Mouse (Mus musculus): Measurements from ENCODE around the gene P2ry6. TPM values are rescaled to one million over a fixed set of nuclear protein-coding genes. Genes with fewer than 3 reads are reported as not detected.

P2ry6 gene
- polyA plus RNA-seq, 1 experiment from 2014 or later = 3.9 TPM

DNA sequence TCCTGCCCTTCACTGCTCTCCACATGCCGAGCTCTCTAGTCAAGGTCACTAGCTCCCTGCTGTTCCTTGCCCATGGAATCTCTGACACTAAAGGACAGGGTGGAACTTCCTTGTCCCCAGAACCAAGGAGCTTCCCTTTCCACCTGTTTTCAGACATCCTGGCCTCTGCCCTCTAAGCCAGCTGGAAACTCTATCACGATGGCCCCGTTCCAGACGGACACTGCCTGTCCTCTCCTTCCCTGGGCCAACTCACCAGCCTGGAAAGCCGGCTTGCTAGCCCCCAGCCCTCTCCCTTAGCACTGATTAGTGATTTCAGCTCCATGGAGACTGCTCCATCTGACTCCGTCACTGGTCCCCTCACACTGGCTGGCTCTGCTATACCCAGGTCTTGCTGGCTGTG is 27.8 kb upstream of the P2ry6 start:
- ATAC-seq (ENCODE audit: low read depth) = no peak
- no peaks in the 10 kb centered on the region for H3K36me3 ChIP-seq
- H3K27me3 ChIP-seq = peaks cover 3% of the 10 kb centered on the region; the same call in 1 of the 2 replicates
- WGBS = 79% methylated on average over 6 of the region's 6 CpGs
- H3K4me2 ChIP-seq = no peak overlapping the region
- no peaks in the 10 kb centered on the region for H3K4me1 ChIP-seq (replicated peaks)
- no peaks in the 10 kb centered on the region for H3K9me3 ChIP-seq
- H3K9ac ChIP-seq = no peak overlapping the region
- no peak overlapping the region for H3K27ac ChIP-seq (replicated peaks)
- no peak overlapping the region for H3K4me3 ChIP-seq

DNA sequence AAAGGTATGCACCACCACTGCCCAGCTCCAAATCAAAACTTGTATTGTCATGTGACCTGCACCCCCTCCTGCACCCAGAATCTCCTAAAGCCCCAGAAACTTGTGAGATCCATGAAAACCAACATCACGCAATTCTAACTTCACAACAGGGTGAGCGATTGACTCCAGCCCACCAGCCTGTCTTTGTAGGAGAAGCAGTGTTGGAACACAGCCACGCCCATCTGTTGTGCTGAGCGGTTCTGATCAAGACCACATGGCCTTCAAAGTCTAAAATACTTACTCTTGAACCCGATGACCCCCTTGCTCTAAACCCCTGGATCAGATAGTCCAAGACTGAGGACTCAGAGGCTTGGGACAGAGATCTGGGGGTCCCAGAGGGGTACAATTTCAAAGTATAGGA is 25.2 kb upstream of the P2ry6 start:
- Histone ChIP-seq H3K27ac (replicated peaks) (no peak overlapping the region), H3K4me3 (no peak overlapping the region), H3K4me1 (replicated peaks) (no peaks in the 10 kb centered on the region), H3K27me3 (no peaks in the 10 kb centered on the region), H3K36me3 (no peaks in the 10 kb centered on the region), H3K9ac (no peak overlapping the region), H3K9me3 (no peaks in the 10 kb centered on the region), H3K4me2 (no peak overlapping the region)
- no peak for ATAC-seq (ENCODE audit: low read depth)
- 91% methylated on average over 5 of the region's 5 CpGs for WGBS

DNA sequence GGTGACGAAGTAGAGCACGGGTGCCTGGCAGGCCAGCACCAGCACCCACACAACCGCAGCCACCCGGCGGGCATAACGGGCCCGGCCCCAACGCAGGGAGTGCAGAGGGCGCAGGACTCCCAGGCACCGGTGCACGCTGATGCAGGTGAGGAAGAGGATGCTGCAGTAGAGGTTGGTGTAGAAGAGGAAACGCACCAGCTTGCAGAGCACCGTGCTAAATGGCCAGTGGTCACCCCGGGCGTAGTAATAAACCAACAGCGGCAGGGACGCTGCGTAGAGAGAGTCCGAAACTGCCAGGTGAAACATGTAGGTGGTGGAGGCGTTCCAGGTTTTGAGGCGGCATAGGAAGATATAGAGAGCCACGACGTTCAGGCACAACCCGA is 24.1 kb upstream of the P2ry6 start:
- Histone ChIP-seq H3K36me3 (no peaks in the 10 kb centered on the region), H3K4me3 (no peak overlapping the region), H3K9ac (no peak overlapping the region), H3K27me3 (no peaks in the 10 kb centered on the region), H3K27ac (replicated peaks) (no peak overlapping the region), H3K9me3 (no peaks in the 10 kb centered on the region), H3K4me2 (no peak overlapping the region), H3K4me1 (replicated peaks) (no peaks in the 10 kb centered on the region)
- ATAC-seq (ENCODE audit: low read depth) = no peak
- WGBS = 89% methylated on average over 24 of the region's 24 CpGs

DNA sequence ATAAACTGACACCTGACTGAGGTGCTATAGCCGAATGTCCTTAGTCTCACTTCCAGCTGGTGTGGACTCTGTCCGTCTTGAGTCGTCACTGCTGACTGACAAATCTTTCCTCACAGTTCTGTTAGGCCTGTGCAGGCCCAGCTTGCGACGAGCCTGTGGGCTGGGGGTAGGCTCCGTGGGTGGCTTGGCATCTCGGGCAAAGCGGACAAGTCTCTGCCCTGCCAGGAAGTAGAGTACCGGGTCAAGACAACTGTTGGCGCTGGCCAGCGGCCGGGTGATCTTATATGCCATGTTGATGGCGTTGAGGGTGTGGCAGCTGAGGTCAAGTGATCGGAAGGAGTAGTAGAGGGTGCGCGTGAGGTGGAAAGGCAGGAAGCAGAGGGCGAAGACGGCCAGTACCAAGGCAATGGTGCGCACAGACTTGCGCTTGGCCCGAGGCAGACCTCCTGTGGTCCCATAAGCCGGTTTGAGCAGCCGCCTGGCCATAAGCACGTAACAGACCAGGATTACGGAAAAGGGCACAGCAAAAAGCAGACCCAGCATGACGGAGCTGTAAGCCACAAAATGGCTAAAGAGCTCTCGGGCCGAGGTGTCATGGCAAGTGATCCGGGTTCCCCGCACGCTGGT is 23.6 kb upstream of the P2ry6 start:
- no peak for ATAC-seq (ENCODE audit: low read depth)
- no peak overlapping the region for H3K27ac ChIP-seq (replicated peaks)

DNA sequence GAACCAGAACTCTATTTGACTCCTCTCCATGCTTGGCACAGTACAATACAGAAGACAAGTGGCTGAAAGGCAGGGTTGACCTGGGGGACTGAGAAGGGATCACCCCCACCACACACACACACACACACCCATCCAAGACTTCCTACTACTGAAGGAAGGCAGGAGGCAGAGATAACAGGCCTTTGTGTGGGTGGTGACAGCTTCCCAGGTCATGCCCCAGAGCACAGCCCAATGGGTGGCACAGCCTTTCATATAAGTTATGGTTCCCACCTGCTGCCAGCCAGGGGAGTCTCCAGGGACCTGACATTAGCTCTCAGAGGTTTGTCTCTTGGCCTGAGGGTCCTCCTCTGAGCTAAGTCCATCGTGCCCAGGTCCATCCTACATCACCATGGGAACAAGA is 22.8 kb upstream of the P2ry6 start:
- no peaks in the 10 kb centered on the region for H3K27me3 ChIP-seq
- WGBS = 75% methylated on average over 1 of the region's 1 CpGs

More for the DNA sequence above, 23.6 kb upstream of the P2ry6 start:
- H3K9ac ChIP-seq = no peak overlapping the region
- 89% methylated on average over 31 of the region's 31 CpGs for WGBS
- no peak overlapping the region for H3K4me3 ChIP-seq
- H3K4me1 ChIP-seq (replicated peaks) = no peaks in the 10 kb centered on the region
- H3K9me3 ChIP-seq = no peaks in the 10 kb centered on the region
- no peaks in the 10 kb centered on the region for H3K36me3 ChIP-seq
- no peak overlapping the region for H3K4me2 ChIP-seq
- H3K27me3 ChIP-seq = no peaks in the 10 kb centered on the region

DNA sequence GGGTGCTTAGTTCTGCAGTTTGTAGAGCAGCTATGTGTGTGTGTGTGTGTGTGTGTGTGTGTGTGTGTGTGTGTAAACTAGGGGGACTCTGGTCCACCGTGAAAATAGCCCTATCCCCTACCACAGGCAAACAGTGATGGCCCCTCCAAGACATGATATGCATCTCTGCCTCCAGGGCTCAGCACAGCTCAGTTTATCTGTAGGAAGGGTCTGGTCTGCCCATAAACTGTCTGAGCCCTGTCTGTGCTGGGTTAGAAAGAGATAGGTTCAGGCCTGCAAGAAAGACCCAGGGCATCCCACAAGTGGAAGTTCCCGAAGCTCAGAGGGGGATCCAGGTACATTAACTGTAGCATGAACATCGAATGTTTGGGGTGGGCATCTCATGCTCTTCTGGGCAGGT is 21.5 kb upstream of the P2ry6 start:
- H3K9ac ChIP-seq = no peak overlapping the region
- H3K27ac ChIP-seq (replicated peaks) = no peak overlapping the region
- H3K4me3 ChIP-seq = no peak overlapping the region
- H3K9me3 ChIP-seq = no peaks in the 10 kb centered on the region
- no peak for ATAC-seq (ENCODE audit: low read depth)
- no peak overlapping the region for H3K4me2 ChIP-seq
- H3K4me1 ChIP-seq (replicated peaks) = 0 out of 2 replicates have a peak, but pooled peaks cover 2% of the 10 kb centered on the region
- no peaks in the 10 kb centered on the region for H3K36me3 ChIP-seq
- H3K27me3 ChIP-seq = no peaks in the 10 kb centered on the region
- 89% methylated on average over 3 of the region's 3 CpGs for WGBS

More for the DNA sequence above, 22.8 kb upstream of the P2ry6 start:
- H3K4me3 ChIP-seq = no peak overlapping the region
- ATAC-seq (ENCODE audit: low read depth) = no peak
- no peak overlapping the region for H3K4me2 ChIP-seq
- H3K9me3 ChIP-seq = no peaks in the 10 kb centered on the region
- H3K9ac ChIP-seq = no peak overlapping the region
- no peaks in the 10 kb centered on the region for H3K4me1 ChIP-seq (replicated peaks)
- no peak overlapping the region for H3K27ac ChIP-seq (replicated peaks)
- H3K36me3 ChIP-seq = no peaks in the 10 kb centered on the region

DNA sequence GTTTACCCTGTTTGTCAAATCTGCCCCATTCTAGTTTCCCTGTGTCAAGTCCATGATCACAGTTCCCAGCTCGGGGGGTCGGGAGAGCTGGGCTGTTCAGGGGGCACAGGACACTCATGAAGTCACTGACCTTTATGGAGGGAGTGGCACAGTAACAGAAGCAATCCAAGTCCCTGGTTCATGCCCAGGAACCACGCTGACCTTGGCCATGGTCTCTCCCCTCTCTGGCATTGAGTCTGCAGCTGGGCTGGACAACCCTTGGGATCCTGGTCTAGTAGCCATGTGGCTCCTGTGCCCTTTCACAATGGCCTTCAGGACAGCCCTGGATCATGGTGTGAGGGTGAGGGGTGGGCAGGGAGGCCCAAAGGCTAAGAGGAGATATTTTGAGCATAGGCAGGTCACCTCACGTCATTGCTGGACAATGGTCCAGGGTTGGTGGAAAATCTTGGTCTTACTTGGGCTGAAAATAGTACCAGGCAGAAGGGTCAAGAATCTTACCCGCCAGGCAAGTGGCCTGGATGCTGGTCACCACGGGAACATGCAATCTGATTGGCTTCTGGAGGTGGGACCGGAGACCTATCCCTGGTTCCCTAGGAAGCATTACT is 20.9 kb upstream of the P2ry6 start:
- H3K4me2 ChIP-seq = no peak overlapping the region
- H3K27me3 ChIP-seq = no peaks in the 10 kb centered on the region
- H3K4me3 ChIP-seq = no peak overlapping the region
- ATAC-seq (ENCODE audit: low read depth) = no peak
- 86% methylated on average over 7 of the region's 7 CpGs for WGBS
- H3K9ac ChIP-seq = no peak overlapping the region
- no peak overlapping the region for H3K27ac ChIP-seq (replicated peaks)
- no peaks in the 10 kb centered on the region for H3K9me3 ChIP-seq
- no peaks in the 10 kb centered on the region for H3K36me3 ChIP-seq
- 0 out of 2 replicates have a peak, but pooled peaks cover 6% of the 10 kb centered on the region for H3K4me1 ChIP-seq (replicated peaks)

DNA sequence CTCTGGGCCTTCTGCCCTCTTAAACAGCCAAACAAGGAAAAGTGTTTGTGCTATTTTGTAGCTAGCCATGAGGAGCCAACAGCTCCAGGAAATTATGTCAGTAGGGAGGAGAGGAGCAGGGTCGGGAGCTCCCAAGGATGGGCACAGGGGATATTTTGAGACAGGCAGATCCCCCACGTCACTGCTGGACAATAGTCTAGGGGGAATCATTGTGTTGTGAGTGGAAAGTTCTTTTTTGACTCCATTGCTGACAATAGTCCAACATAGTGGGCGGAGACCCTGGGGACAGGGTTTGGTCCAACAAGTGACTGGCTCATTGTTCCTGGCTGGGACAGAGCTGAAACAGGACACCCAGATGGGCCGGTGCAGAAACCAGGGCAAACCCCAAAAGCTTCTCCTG is 18.7 kb upstream of the P2ry6 start:
- Histone ChIP-seq H3K9ac (no peak overlapping the region), H3K4me3 (no peak overlapping the region), H3K4me2 (no peak overlapping the region), H3K27ac (replicated peaks) (no peak overlapping the region), H3K4me1 (replicated peaks) (0 out of 2 replicates have a peak, but pooled peaks cover 6% of the 10 kb centered on the region), H3K27me3 (no peaks in the 10 kb centered on the region), H3K36me3 (no peaks in the 10 kb centered on the region), H3K9me3 (no peaks in the 10 kb centered on the region)
- no peak for ATAC-seq (ENCODE audit: low read depth)
- WGBS = 31% methylated on average over 4 of the region's 4 CpGs

DNA sequence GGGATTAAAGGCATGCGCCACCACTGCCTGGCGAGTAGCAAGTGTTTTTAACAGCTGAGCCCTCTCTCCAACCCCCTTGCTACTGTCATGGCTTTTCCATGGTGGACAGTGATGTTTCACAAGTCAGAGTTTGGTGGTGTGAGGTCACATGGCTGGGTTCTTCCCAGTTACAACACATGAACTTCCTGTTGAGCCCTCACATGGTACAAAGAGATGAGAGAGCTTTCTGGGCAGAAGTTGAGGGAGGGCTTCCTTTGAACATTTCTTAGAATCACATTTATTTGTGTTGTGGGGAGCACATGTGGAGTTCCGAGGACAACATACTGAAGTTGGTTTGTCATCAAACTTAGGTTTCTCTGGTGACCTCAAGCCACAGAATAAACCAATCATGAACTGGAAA is 17.5 kb upstream of the P2ry6 start:
- no peak overlapping the region for H3K9ac ChIP-seq
- H3K27me3 ChIP-seq = 0 out of 2 replicates have a peak, but pooled peaks cover 5% of the 10 kb centered on the region
- H3K36me3 ChIP-seq = no peaks in the 10 kb centered on the region
- WGBS = 84% methylated on average over 3 of the region's 3 CpGs
- no peaks in the 10 kb centered on the region for H3K9me3 ChIP-seq
- no peak overlapping the region for H3K4me3 ChIP-seq
- no peak overlapping the region for H3K27ac ChIP-seq (replicated peaks)
- 0 out of 2 replicates have a peak, but pooled peaks cover 6% of the 10 kb centered on the region for H3K4me1 ChIP-seq (replicated peaks)
- ATAC-seq (ENCODE audit: low read depth) = no peak
- H3K4me2 ChIP-seq = no peak overlapping the region

DNA sequence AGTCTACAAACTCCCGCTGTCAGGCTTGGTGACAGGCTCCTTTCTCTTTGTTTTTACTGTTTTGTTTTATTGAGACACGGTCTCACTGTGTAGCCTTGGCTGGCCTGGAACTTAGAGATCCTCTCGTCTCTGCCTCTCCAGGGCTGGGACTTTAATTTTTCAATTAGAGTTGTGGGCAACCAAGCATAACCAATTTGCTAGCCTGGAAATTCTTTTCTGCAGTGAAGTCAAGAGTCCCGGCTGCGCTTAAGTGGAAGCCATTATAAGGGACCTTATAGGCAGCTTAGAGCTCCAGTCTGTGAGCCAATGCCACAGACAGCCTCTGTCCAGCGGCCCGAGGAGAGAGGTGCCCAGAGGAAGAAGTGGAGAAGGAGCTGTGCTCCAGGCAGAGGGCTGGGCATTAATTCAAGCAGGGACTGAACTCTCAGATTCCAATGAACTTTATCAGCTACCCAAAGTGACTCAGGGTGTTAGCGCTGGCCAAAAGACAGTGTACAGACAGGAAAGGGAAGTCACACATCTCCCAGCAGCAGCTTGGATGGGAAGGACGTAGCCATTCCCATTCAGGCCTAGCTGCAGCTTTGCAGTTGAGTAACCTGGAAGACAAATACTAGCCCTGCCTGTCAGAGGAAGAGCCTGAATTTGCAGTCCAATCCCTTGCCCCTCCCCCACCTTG is 16.3 kb upstream of the P2ry6 start:
- 45% methylated on average over 9 of the region's 9 CpGs for WGBS
- H3K4me1 ChIP-seq (replicated peaks) = 0 out of 2 replicates have a peak, but pooled peaks cover 6% of the 10 kb centered on the region
- no peak overlapping the region for H3K4me2 ChIP-seq
- no peak overlapping the region for H3K9ac ChIP-seq
- H3K27ac ChIP-seq (replicated peaks) = no peak overlapping the region
- H3K4me3 ChIP-seq = no peak overlapping the region
- no peaks in the 10 kb centered on the region for H3K36me3 ChIP-seq
- 0 out of 2 replicates have a peak, but pooled peaks cover 5% of the 10 kb centered on the region for H3K27me3 ChIP-seq
- ATAC-seq (ENCODE audit: low read depth) = no peak
- H3K9me3 ChIP-seq = no peaks in the 10 kb centered on the region

DNA sequence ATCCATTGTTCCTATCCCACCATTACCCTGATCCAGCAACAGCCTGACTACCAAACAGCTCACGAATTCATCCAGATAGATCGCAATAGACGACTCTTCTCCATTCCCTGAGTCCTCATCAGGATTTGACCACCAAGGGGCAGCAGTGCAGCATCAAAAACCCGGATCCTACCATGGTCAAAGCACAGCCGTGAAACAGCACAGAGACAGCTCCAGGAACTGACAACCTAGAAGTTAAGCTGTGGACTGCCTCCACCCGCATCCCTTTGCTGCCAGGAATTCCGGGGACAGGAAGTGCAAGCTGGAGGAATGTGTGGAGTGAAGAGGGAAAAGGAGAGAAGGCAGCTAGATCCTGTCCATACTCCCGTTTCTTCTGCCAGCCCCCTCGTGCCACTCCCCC is 13.6 kb upstream of the P2ry6 start:
- Histone ChIP-seq H3K36me3 (no peaks in the 10 kb centered on the region), H3K4me2 (no peak overlapping the region), H3K27ac (replicated peaks) (no peak overlapping the region), H3K27me3 (0 out of 2 replicates have a peak, but pooled peaks cover 5% of the 10 kb centered on the region), H3K4me3 (no peak overlapping the region), H3K4me1 (replicated peaks) (peaks cover 16% of the 10 kb centered on the region), H3K9ac (no peak overlapping the region), H3K9me3 (no peaks in the 10 kb centered on the region)
- ATAC-seq (ENCODE audit: low read depth) = peak; percentile 32; the same call in 1 of the 2 replicates
- 24% methylated on average over 9 of the region's 9 CpGs for WGBS
